Mouse (Mus musculus) embryonic facial prominence, embryonic 15.5 days (tissue): ENCODE results near the gene Olfr152. TPM values are rescaled to one million over a fixed set of nuclear protein-coding genes. Genes with fewer than 3 reads are reported as not detected.

Source experiments
- ATAC-seq: fragments of 200-750 bp; cut with Nextera tagmentation; 2 replicates; pipeline ENCODE4 v1.8.0; 2017; ENCODE audit warnings: low read depth, moderate TSS enrichment; ENCODE audit not compliant: insufficient number of reproducible peaks, low FRiP score, low TSS enrichment
- H3K27ac ChIP-seq: fragments of 300-500 bp; sonication (generic); replicated peaks from 2 replicates; pipeline ENCODE4 v1.5.1; 2015; ENCODE audit warnings: mild to moderate bottlenecking, inconsistent platforms
- H3K27me3 ChIP-seq: fragments of 300-500 bp; sonication (generic); 2 replicates; pipeline ENCODE4 v1.6.1; 2015; ENCODE audit warnings: inconsistent platforms
- H3K36me3 ChIP-seq: fragments of 300-500 bp; sonication (generic); 2 replicates; pipeline ENCODE4 v1.6.1; 2015; ENCODE audit warnings: mild to moderate bottlenecking, inconsistent platforms
- H3K4me1 ChIP-seq: fragments of 300-500 bp; sonication (generic); 2 replicates; pipeline ENCODE4 v1.6.1; 2015; ENCODE audit warnings: inconsistent platforms
- H3K4me2 ChIP-seq: fragments of 300-500 bp; sonication (generic); replicated peaks from 2 replicates; pipeline ENCODE4 v1.6.1; 2015; ENCODE audit warnings: mild to moderate bottlenecking, inconsistent platforms
- H3K4me3 ChIP-seq: fragments of 300-500 bp; sonication (generic); replicated peaks from 2 replicates; pipeline ENCODE4 v1.5.1; 2015; ENCODE audit warnings: mild to moderate bottlenecking, inconsistent platforms
- H3K9ac ChIP-seq: fragments of 300-500 bp; sonication (generic); 2 replicates; pipeline ENCODE4 v1.6.1; 2015; ENCODE audit warnings: inconsistent platforms
- H3K9me3 ChIP-seq: fragments of 300-500 bp; sonication (generic); replicated peaks from 2 replicates; pipeline ENCODE4 v1.6.1; 2016; ENCODE audit warnings: inconsistent platforms
- WGBS: fragments of 180-500 bp; shearing (Covaris S2); methylation state at CpG from one replicate; pipeline ENCODE4 v1.1.7; 2015; 5-methylcytosine and 5-hydroxymethylcytosine counted together
- polyA plus RNA-seq: library from polyadenylated mRNA; unstranded; fragments of >200 nt; fragmentation: Nextera tagmentation; extraction: Ambion mirVana; gene quantifications from 2 replicates; pipeline ENCODE4 v1.2.1, GENCODE M21; 2015

The Olfr152 gene
- 0.17 TPM in 1 of 2 replicates, not detected in the other for polyA plus RNA-seq

DNA sequence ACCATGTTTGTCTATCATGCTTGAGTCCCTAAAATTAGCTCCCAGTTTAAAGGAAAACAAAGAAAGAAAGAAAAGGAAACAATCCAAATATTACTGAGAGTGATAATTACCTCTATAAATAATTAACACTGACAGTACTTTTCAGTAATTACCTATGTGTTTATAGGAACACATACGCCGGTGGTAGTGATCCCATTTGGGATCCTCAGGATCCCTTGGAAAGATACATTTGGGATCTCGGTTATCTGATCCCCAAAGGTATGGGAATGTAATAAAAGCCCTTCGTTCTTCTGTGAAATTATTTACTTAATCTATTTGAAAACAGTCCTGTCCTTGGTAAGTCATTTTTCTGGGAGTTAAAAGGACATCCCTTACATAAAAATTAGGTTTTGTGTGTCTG lies at the start of gene Olfr152:
TSS of gene Olfr152 (plus strand) at position 301 of the 400 bp plus-strand sequence.
- no peak within 1 kb of the TSS for H3K4me3 ChIP-seq
- H3K36me3 ChIP-seq, result no peaks in the 10 kb centered on the region
- no peak within 1 kb of the TSS for H3K4me2 ChIP-seq
- 75% methylated on average over 4 of the region's 4 CpGs for WGBS
- no peaks in the 10 kb centered on the region for H3K27me3 ChIP-seq
- no peak within 1 kb of the TSS for H3K27ac ChIP-seq
- no peaks in the 10 kb centered on the region for H3K9me3 ChIP-seq
- no peak within 1 kb of the TSS for H3K9ac ChIP-seq
- ATAC-seq, result no peak
- no peaks in the 10 kb centered on the region for H3K4me1 ChIP-seq

DNA sequence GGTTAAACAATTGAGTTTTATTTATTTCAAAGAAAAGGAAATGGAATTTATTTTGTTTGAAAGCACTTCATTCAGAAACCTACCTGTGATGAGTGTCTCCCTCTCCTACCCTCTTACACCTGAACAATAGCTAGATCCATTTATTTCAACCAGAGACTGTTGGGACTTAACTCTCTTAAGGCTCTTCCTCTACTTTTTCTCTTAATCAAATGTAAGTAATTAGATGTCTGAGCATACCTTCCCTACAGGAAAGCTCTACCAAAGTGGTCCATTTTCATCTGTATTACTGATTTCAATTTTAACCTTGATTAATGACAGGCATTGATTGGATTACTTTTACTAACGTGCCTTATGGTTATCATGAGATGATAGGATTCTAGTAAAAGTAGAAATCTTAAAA lies 39.4 kb upstream of the Olfr152 start, which contains the start of gene Olfr1138:
TSS of gene Olfr1138 (minus strand) at position 101 of the 400 bp plus-strand sequence.
- Histone ChIP-seq H3K9ac (no peak within 1 kb of the TSS), H3K9me3 (no peaks in the 10 kb centered on the region), H3K27ac (no peak within 1 kb of the TSS), H3K27me3 (no peaks in the 10 kb centered on the region), H3K4me2 (no peak within 1 kb of the TSS), H3K4me1 (no peaks in the 10 kb centered on the region), H3K36me3 (no peaks in the 10 kb centered on the region), H3K4me3 (no peak within 1 kb of the TSS)
- ATAC-seq, result no peak
- 75% methylated on average over 1 of the region's 1 CpGs for WGBS

DNA sequence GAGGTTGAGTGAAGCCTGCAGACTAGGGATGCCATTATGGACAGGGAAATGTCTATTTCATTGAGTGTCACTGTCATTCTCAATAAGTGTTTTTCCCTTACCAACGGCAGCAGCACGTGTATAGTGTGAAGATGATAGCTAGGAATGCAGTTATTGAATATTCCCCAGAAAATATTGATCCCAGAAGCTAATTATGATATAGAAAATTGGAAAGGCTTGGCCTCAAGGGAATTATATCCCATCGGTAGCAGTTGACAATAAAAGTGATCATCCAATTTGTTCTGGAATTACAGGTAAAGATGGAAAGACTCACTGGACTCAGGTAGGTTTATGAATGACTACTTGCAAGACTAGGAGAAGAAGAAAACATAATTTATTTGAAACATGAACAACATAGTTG lies 35.8 kb upstream of the Olfr152 start, which contains the start of gene Olfr1140:
TSS of gene Olfr1140 (plus strand) at position 301 of the 400 bp plus-strand sequence.
- Histone ChIP-seq H3K27ac (no peak within 1 kb of the TSS), H3K9me3 (no peaks in the 10 kb centered on the region), H3K9ac (no peak within 1 kb of the TSS), H3K4me2 (no peak within 1 kb of the TSS), H3K36me3 (no peaks in the 10 kb centered on the region), H3K4me3 (no peak within 1 kb of the TSS), H3K27me3 (no peaks in the 10 kb centered on the region), H3K4me1 (no peaks in the 10 kb centered on the region)
- WGBS, result 72% methylated on average over 3 of the region's 3 CpGs
- no peak for ATAC-seq

DNA sequence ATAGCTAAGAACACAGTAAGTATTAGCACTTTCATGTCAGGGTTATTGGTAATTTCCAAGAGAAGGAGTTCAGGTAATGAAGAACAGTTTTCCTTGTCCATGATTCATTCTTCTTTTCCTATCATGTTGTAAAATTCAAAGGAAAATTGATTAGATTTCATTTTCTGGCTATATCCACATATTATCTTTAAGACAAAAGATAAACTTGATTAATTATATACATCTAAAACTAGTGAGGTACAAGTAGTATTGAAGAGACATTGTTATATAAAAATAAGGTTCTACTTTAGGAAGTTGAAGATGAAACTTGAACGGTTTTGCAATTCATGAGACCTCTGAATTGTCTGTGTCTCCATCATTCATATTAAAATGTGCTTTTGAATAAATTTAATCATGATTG lies 25.4 kb upstream of the Olfr152 start, which contains the start of gene Olfr1141:
TSS of gene Olfr1141 (minus strand) at position 101 of the 400 bp plus-strand sequence.
- no peak within 1 kb of the TSS for H3K27ac ChIP-seq
- no peak within 1 kb of the TSS for H3K9ac ChIP-seq
- no peak within 1 kb of the TSS for H3K4me2 ChIP-seq
- no peaks in the 10 kb centered on the region for H3K9me3 ChIP-seq
- no peak for ATAC-seq
- no peaks in the 10 kb centered on the region for H3K27me3 ChIP-seq
- no peaks in the 10 kb centered on the region for H3K36me3 ChIP-seq
- 70% methylated on average over 1 of the region's 1 CpGs for WGBS
- no peak within 1 kb of the TSS for H3K4me3 ChIP-seq
- no peaks in the 10 kb centered on the region for H3K4me1 ChIP-seq

DNA sequence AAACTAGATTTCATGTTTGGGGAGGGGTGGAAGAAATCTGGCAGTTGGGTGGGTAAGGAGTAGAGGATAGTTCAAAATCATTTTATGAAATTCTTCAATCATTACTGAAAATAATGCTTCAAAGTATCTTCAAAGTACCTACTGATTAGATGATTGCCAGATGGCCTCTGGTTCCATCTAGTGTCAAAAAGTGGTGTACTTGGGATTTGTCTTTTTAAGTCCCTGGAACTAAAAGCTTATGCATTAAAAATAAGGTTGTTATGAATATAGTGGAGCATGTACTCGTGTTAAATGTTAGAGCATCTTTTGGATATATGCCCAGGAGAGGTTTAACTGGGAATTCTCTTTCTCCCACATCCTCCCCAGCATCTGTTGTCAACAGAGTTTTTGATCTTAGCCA lies 3.1 kb upstream of the Olfr152 start:
- 21% methylated on average over 1 of the region's 1 CpGs for WGBS
- H3K4me3 ChIP-seq, result no peak overlapping the region
- no peaks in the 10 kb centered on the region for H3K27me3 ChIP-seq
- no peak overlapping the region for H3K27ac ChIP-seq
- no peak overlapping the region for H3K9ac ChIP-seq
- no peak for ATAC-seq
- no peaks in the 10 kb centered on the region for H3K36me3 ChIP-seq
- no peaks in the 10 kb centered on the region for H3K4me1 ChIP-seq
- no peak overlapping the region for H3K4me2 ChIP-seq
- H3K9me3 ChIP-seq, result no peaks in the 10 kb centered on the region

DNA sequence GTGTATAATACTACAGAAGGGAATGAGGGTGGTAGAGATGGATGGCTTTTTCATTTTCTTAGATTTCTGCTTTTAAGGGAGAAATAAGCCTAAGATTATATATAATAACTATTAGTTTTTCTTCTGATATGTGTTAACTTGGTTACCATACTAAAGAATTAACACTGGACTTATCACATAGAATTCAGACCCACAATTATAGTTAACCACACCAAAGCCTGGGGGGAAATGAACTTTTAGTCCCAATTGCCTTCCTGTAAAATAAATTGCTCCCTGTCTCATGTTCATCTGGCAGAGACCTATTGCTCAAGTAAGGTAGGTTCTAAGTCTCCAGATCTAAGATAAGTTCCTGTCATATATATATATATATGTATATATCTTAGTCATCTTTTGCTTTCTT lies 21.0 kb downstream of the Olfr152 start, which contains the start of gene Olfr1143:
TSS of gene Olfr1143 (plus strand) at position 301 of the 400 bp plus-strand sequence.
- no peak within 1 kb of the TSS for H3K9ac ChIP-seq
- ATAC-seq, result no peak
- no peaks in the 10 kb centered on the region for H3K9me3 ChIP-seq
- no peaks in the 10 kb centered on the region for H3K27me3 ChIP-seq
- H3K4me1 ChIP-seq, result no peaks in the 10 kb centered on the region
- H3K4me3 ChIP-seq, result no peak within 1 kb of the TSS
- no peak within 1 kb of the TSS for H3K27ac ChIP-seq
- H3K36me3 ChIP-seq, result no peaks in the 10 kb centered on the region
- no peak within 1 kb of the TSS for H3K4me2 ChIP-seq

DNA sequence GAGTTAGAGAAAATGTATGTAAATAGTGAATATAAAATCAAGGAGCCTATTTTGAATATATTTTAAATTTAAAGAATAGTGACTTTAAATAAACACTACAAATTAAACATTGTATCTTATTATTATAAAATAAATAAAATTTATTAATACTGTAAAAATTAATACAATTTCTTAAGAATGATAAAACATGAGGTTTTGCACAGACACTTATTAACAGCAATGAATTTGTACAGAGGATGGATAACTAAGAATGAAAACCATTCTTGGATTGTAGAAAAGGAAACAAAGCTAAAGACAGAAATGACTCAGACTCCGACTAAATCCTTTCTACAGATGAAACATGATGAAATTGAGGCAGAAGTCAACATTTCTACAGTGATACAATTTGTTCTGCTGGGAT lies 30.2 kb downstream of the Olfr152 start, which contains the start of gene Olfr1145:
TSS of gene Olfr1145 (plus strand) at position 301 of the 400 bp plus-strand sequence.
- H3K9ac ChIP-seq, result no peak within 1 kb of the TSS
- no peak within 1 kb of the TSS for H3K27ac ChIP-seq
- H3K27me3 ChIP-seq, result no peaks in the 10 kb centered on the region
- no peak for ATAC-seq
- H3K36me3 ChIP-seq, result no peaks in the 10 kb centered on the region
- H3K4me3 ChIP-seq, result no peak within 1 kb of the TSS
- 70% methylated on average over 1 of the region's 1 CpGs for WGBS
- no peaks in the 10 kb centered on the region for H3K4me1 ChIP-seq
- H3K9me3 ChIP-seq, result no peaks in the 10 kb centered on the region
- no peak within 1 kb of the TSS for H3K4me2 ChIP-seq

DNA sequence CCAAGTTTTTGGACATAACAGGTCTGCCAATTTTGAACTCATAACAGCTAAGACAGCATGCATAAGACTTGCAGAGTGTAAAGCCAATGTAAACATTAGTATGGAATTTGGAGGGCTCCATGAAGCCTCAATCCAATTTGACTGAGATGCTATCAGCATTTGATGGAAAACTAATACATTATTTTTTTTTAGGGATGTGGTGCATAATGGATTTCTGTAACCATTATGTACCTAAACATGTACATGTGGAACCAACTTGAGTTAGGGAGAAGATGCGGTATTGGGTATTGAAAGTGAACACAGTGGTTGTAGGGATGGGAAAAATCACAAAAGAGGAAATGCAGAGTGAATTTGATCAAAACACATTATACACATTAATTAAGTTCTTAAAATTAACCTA lies 51.0 kb downstream of the Olfr152 start, which contains the start of gene Olfr1148:
TSS of gene Olfr1148 (plus strand) at position 301 of the 400 bp plus-strand sequence.
- H3K9me3 ChIP-seq, result no peaks in the 10 kb centered on the region
- H3K4me2 ChIP-seq, result no peak within 1 kb of the TSS
- H3K27me3 ChIP-seq, result no peaks in the 10 kb centered on the region
- no peak within 1 kb of the TSS for H3K4me3 ChIP-seq
- no peak within 1 kb of the TSS for H3K27ac ChIP-seq
- H3K4me1 ChIP-seq, result no peaks in the 10 kb centered on the region
- H3K36me3 ChIP-seq, result no peaks in the 10 kb centered on the region
- no peak for ATAC-seq
- WGBS, result 95% methylated on average over 1 of the region's 1 CpGs
- no peak within 1 kb of the TSS for H3K9ac ChIP-seq

Other genes with a start within 250 kb of the Olfr152 start
- gene Olfr153, start 247.7 kb upstream of the Olfr152 start, polyA plus RNA-seq, result not detected in 2 replicates
- gene Olfr1128, start 233.9 kb upstream of the Olfr152 start, polyA plus RNA-seq, result not detected in 2 replicates
- gene Olfr1129, start 205.6 kb upstream of the Olfr152 start, polyA plus RNA-seq, result 0.17 TPM in 1 of 2 replicates, not detected in the other
- gene Olfr1130, start 173.3 kb upstream of the Olfr152 start, polyA plus RNA-seq, result not detected in 2 replicates
- not detected in 2 replicates for gene Olfr1131, start 152.4 kb upstream of the Olfr152 start, polyA plus RNA-seq
- not detected in 2 replicates for gene Olfr1132, start 141.9 kb upstream of the Olfr152 start, polyA plus RNA-seq
- gene Olfr1133, start 132.1 kb upstream of the Olfr152 start, polyA plus RNA-seq, result 0.24 and 0.49 TPM in 2 replicates
- not detected in 2 replicates for gene Olfr1134, start 121.0 kb upstream of the Olfr152 start, polyA plus RNA-seq
- gene Olfr1135, start 105.8 kb upstream of the Olfr152 start, polyA plus RNA-seq, result not detected in 2 replicates
- not detected in 2 replicates for gene Olfr1136, start 85.5 kb upstream of the Olfr152 start, polyA plus RNA-seq
- 0.16 TPM in 1 of 2 replicates, not detected in the other for gene Olfr1137, start 66.3 kb upstream of the Olfr152 start, polyA plus RNA-seq
- not detected in 2 replicates for gene Olfr1138, start 39.5 kb upstream of the Olfr152 start, polyA plus RNA-seq
- gene Olfr1140, start 35.7 kb upstream of the Olfr152 start, polyA plus RNA-seq, result 0.39 TPM in 1 of 2 replicates, not detected in the other
- gene Olfr1141, start 25.5 kb upstream of the Olfr152 start, polyA plus RNA-seq, result not detected in 2 replicates
- gene Olfr1143, start 21.1 kb downstream of the Olfr152 start, polyA plus RNA-seq, result 0.27 TPM in 1 of 2 replicates, not detected in the other
- gene Olfr1145, start 30.3 kb downstream of the Olfr152 start, polyA plus RNA-seq, result not detected in 2 replicates
- not detected in 2 replicates for gene Olfr1148, start 51.0 kb downstream of the Olfr152 start, polyA plus RNA-seq
- 0.04 TPM in 1 of 2 replicates, not detected in the other for gene Olfr1150-ps1, start 64.5 kb downstream of the Olfr152 start, polyA plus RNA-seq
- not detected in 2 replicates for gene Olfr1151, start 76.4 kb downstream of the Olfr152 start, polyA plus RNA-seq
- 0.05 TPM in 1 of 2 replicates, not detected in the other for gene Olfr1152, start 87.0 kb downstream of the Olfr152 start, polyA plus RNA-seq
- not detected in 2 replicates for gene Olfr1153, start 115.5 kb downstream of the Olfr152 start, polyA plus RNA-seq
- gene Olfr1154, start 125.7 kb downstream of the Olfr152 start, polyA plus RNA-seq, result not detected in 2 replicates
- gene Olfr1155, start 165.7 kb downstream of the Olfr152 start, polyA plus RNA-seq, result 0.17 TPM in 1 of 2 replicates, not detected in the other
- gene Olfr1156, start 173.6 kb downstream of the Olfr152 start, polyA plus RNA-seq, result 0.07 TPM in 1 of 2 replicates, not detected in the other
- 0.03 TPM in 1 of 2 replicates, not detected in the other for gene Olfr1157, start 188.8 kb downstream of the Olfr152 start, polyA plus RNA-seq
- gene Olfr74, start 195.2 kb downstream of the Olfr152 start, polyA plus RNA-seq, result not detected in 2 replicates
- gene Olfr1158, start 210.6 kb downstream of the Olfr152 start, polyA plus RNA-seq, result not detected in 2 replicates
- gene Olfr1160, start 228.8 kb downstream of the Olfr152 start, polyA plus RNA-seq, result 0.17 TPM in 1 of 2 replicates, not detected in the other
- not detected in 2 replicates for gene Olfr1161, start 243.3 kb downstream of the Olfr152 start, polyA plus RNA-seq